Mouse (Mus musculus): ENCODE data around the gene Dach1. TPM values are rescaled to one million over a fixed set of nuclear protein-coding genes. Genes with fewer than 3 reads are reported as not detected.

Gene Dach1
- total and polyA plus RNA-seq, 2 experiments from 2014 or later = 14.7 to 23.8 TPM

- Histone ChIP-seq H3K27me3 (ENCODE audit: insufficient read depth, low read length) (no peaks in the 10 kb centered on the region), H3K4me3 (ENCODE audit: low read length) (no peak overlapping the region), H3K4me1 (ENCODE audit: insufficient read depth, low read length) (no peaks in the 10 kb centered on the region), H3K9ac (replicated peaks; ENCODE audit: low read length) (no peak overlapping the region), H3K9me3 (ENCODE audit: low read length) (no peaks in the 10 kb centered on the region), H3K4me2 (ENCODE audit: low read depth, low read length) (no peak overlapping the region), H3K36me3 (ENCODE audit: insufficient read depth, low read length) (no peaks in the 10 kb centered on the region), H3K27ac (no peak overlapping the region)
- no peak for DNase-seq (ENCODE audit: low spot score)
- WGBS = 88% methylated on average over 4 of the region's 4 CpGs
- ATAC-seq = no peak
- TF ChIP-seq CTCF (IDR thresholded peaks at IDR 0.05; ENCODE audit: low read depth) = no peak
Measured at GRCm38 (mm10) chr14:98086794-98087193, 82.8 kb downstream of the Dach1 start.

GRCm38 (mm10) chr14:98085141-98085540 is 84.4 kb downstream of the Dach1 start:
- ATAC-seq (no peak), DNase-seq (ENCODE audit: low spot score) (no peak)
- no peaks in the 10 kb centered on the region for H3K4me1 ChIP-seq (ENCODE audit: insufficient read depth, low read length)
- no peak overlapping the region for H3K9ac ChIP-seq (replicated peaks; ENCODE audit: low read length)
- H3K4me2 ChIP-seq (ENCODE audit: low read depth, low read length) = no peak overlapping the region
- no peaks in the 10 kb centered on the region for H3K27me3 ChIP-seq (ENCODE audit: insufficient read depth, low read length)
- no peaks in the 10 kb centered on the region for H3K9me3 ChIP-seq (ENCODE audit: low read length)
- 66% methylated on average over 5 of the region's 5 CpGs for WGBS
- H3K36me3 ChIP-seq (ENCODE audit: insufficient read depth, low read length) = no peaks in the 10 kb centered on the region
- no peak overlapping the region for H3K27ac ChIP-seq
- H3K4me3 ChIP-seq (ENCODE audit: low read length) = no peak overlapping the region
- no peak for TF ChIP-seq CTCF (IDR thresholded peaks at IDR 0.05; ENCODE audit: low read depth)

GRCm38 (mm10) chr14:98084720-98085119 is 84.8 kb downstream of the Dach1 start:
- Histone ChIP-seq H3K4me1 (ENCODE audit: insufficient read depth, low read length) (no peaks in the 10 kb centered on the region), H3K9ac (replicated peaks; ENCODE audit: low read length) (no peak overlapping the region), H3K36me3 (ENCODE audit: insufficient read depth, low read length) (no peaks in the 10 kb centered on the region), H3K4me2 (ENCODE audit: low read depth, low read length) (no peak overlapping the region), H3K4me3 (ENCODE audit: low read length) (no peak overlapping the region), H3K27me3 (ENCODE audit: insufficient read depth, low read length) (no peaks in the 10 kb centered on the region), H3K27ac (no peak overlapping the region), H3K9me3 (ENCODE audit: low read length) (no peaks in the 10 kb centered on the region)
- TF ChIP-seq CTCF (IDR thresholded peaks at IDR 0.05; ENCODE audit: low read depth) = no peak
- WGBS = 46% methylated on average over 1 of the region's 1 CpGs
- ATAC-seq (no peak), DNase-seq (ENCODE audit: low spot score) (no peak)

GRCm38 (mm10) chr14:98083419-98083818 is 86.1 kb downstream of the Dach1 start:
- H3K27ac ChIP-seq = no peak overlapping the region
- no peak overlapping the region for H3K4me2 ChIP-seq (ENCODE audit: low read depth, low read length)
- ATAC-seq (no peak), DNase-seq (ENCODE audit: low spot score) (no peak)
- no peaks in the 10 kb centered on the region for H3K9me3 ChIP-seq (ENCODE audit: low read length)
- no peaks in the 10 kb centered on the region for H3K27me3 ChIP-seq (ENCODE audit: insufficient read depth, low read length)
- 21% methylated on average over 1 of the region's 1 CpGs for WGBS
- no peak overlapping the region for H3K9ac ChIP-seq (replicated peaks; ENCODE audit: low read length)
- H3K4me3 ChIP-seq (ENCODE audit: low read length) = no peak overlapping the region
- H3K4me1 ChIP-seq (ENCODE audit: insufficient read depth, low read length) = no peaks in the 10 kb centered on the region
- TF ChIP-seq CTCF (IDR thresholded peaks at IDR 0.05; ENCODE audit: low read depth) = no peak
- H3K36me3 ChIP-seq (ENCODE audit: insufficient read depth, low read length) = no peaks in the 10 kb centered on the region

- Histone ChIP-seq H3K4me1 (ENCODE audit: insufficient read depth, low read length) (no peaks in the 10 kb centered on the region), H3K4me2 (ENCODE audit: low read depth, low read length) (no peak overlapping the region), H3K4me3 (ENCODE audit: low read length) (no peak overlapping the region), H3K9ac (replicated peaks; ENCODE audit: low read length) (no peak overlapping the region), H3K27me3 (ENCODE audit: insufficient read depth, low read length) (no peaks in the 10 kb centered on the region), H3K36me3 (ENCODE audit: insufficient read depth, low read length) (no peaks in the 10 kb centered on the region), H3K27ac (no peak overlapping the region), H3K9me3 (ENCODE audit: low read length) (no peaks in the 10 kb centered on the region)
- TF ChIP-seq CTCF (IDR thresholded peaks at IDR 0.05; ENCODE audit: low read depth) = no peak
- 75% methylated on average over 6 of the region's 6 CpGs for WGBS
- ATAC-seq = no peak
- no peak for DNase-seq (ENCODE audit: low spot score)
Measured at GRCm38 (mm10) chr14:98080014-98080413, 89.6 kb downstream of the Dach1 start.

- H3K27ac ChIP-seq = no peak overlapping the region
- no peak for TF ChIP-seq CTCF (IDR thresholded peaks at IDR 0.05; ENCODE audit: low read depth)
- ATAC-seq (no peak), DNase-seq (ENCODE audit: low spot score) (no peak)
- H3K27me3 ChIP-seq (ENCODE audit: insufficient read depth, low read length) = no peaks in the 10 kb centered on the region
- H3K9me3 ChIP-seq (ENCODE audit: low read length) = no peaks in the 10 kb centered on the region
- H3K36me3 ChIP-seq (ENCODE audit: insufficient read depth, low read length) = no peaks in the 10 kb centered on the region
- H3K4me3 ChIP-seq (ENCODE audit: low read length) = no peak overlapping the region
- H3K4me1 ChIP-seq (ENCODE audit: insufficient read depth, low read length) = peaks cover 8% of the 10 kb centered on the region
- no peak overlapping the region for H3K9ac ChIP-seq (replicated peaks; ENCODE audit: low read length)
- H3K4me2 ChIP-seq (ENCODE audit: low read depth, low read length) = no peak overlapping the region
Measured at GRCm38 (mm10) chr14:98077996-98078395, 91.6 kb downstream of the Dach1 start.

GRCm38 (mm10) chr14:98073421-98074080 is 96.0 kb downstream of the Dach1 start:
- Histone ChIP-seq H3K36me3 (ENCODE audit: insufficient read depth, low read length) (no peaks in the 10 kb centered on the region), H3K27ac (peak overlapping the region; percentile 54), H3K9ac (replicated peaks; ENCODE audit: low read length) (0 out of 2 replicates have a peak overlapping the region, but pooled peaks have one; percentile 7), H3K9me3 (ENCODE audit: low read length) (no peaks in the 10 kb centered on the region), H3K4me1 (ENCODE audit: insufficient read depth, low read length) (peaks cover 12% of the 10 kb centered on the region), H3K27me3 (ENCODE audit: insufficient read depth, low read length) (no peaks in the 10 kb centered on the region), H3K4me2 (ENCODE audit: low read depth, low read length) (peak overlapping the region; percentile 46), H3K4me3 (ENCODE audit: low read length) (peak overlapping the region; percentile 26)
- peak; percentile 9 for DNase-seq (ENCODE audit: low spot score)
- TF ChIP-seq CTCF (IDR thresholded peaks at IDR 0.05; ENCODE audit: low read depth) = no peak
- WGBS = 30% methylated on average over 12 of the region's 12 CpGs
- no peak; the same call in 1 of the 2 replicates for ATAC-seq
